8 mouse cellular contexts compared by ENCODE assay signal in the genomic region with DNA sequence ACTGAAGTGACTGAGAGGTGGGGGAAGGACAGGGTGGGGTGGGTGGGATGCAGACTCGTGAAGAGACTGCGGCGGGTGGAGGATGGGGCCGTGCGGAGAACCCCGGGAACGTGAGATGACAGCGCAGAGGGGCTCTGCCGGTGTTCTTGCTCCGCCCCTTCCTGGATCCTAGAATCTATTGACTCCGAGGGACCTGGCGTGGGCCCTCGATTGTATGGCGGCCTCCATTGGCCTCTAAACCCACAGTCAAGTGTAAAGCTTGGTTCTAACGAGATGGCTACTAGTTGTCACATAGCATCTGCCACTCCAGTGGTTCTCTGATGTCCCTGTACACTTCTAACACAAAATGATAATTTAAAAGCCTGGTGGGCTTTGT. TPM values are rescaled to one million over a fixed set of nuclear protein-coding genes. Genes with fewer than 3 reads are reported as not detected.
DNase-seq lines count a peak whose midpoint lies in the region; ATAC-seq and TF ChIP-seq lines count a peak whose summit lies in the region.

No protein-coding gene starts in this region.

- no peaks in the 10 kb centered on the region for H3K36me3 ChIP-seq in testis, adult 2 months (ENCODE audit: control insufficient read depth, insufficient read depth, low read length)
- peaks cover 9% of the 10 kb centered on the region; the same call in 1 of the 2 replicates for H3K36me3 ChIP-seq in forebrain, embryonic 11.5 days (ENCODE audit: control insufficient read depth, insufficient read depth, low read length)
- peaks cover 36% of the 10 kb centered on the region for H3K36me3 ChIP-seq in liver, embryonic 12.5 days
- 0 out of 2 replicates have a peak, but pooled peaks cover 4% of the 10 kb centered on the region for H3K36me3 ChIP-seq in stomach, embryonic 16.5 days (ENCODE audit: control insufficient read depth, insufficient read depth, low read length)

- no peak overlapping the region for H3K27ac ChIP-seq in testis, adult 2 months (ENCODE audit: control insufficient read depth, insufficient read depth, low read depth, low read length)
- peak overlapping the region; percentile 69 for H3K27ac ChIP-seq in forebrain, embryonic 11.5 days (ENCODE audit: low read depth, low read length)
- H3K27ac ChIP-seq in liver, embryonic 12.5 days, result peak overlapping the region; percentile 92
- H3K27ac ChIP-seq in stomach, embryonic 16.5 days (ENCODE audit: low read length), result peak overlapping the region; percentile 78

- no peaks in the 10 kb centered on the region; the same call in 1 of the 2 replicates for H3K4me1 ChIP-seq in testis, adult 2 months (ENCODE audit: control insufficient read depth, insufficient read depth, low read length)
- H3K4me1 ChIP-seq in forebrain, embryonic 11.5 days (replicated peaks; ENCODE audit: control insufficient read depth, insufficient read depth, low read length), result peaks cover 4% of the 10 kb centered on the region; the same call in 1 of the 2 replicates
- H3K4me1 ChIP-seq in liver, embryonic 12.5 days, result peaks cover 33% of the 10 kb centered on the region
- peaks cover 14% of the 10 kb centered on the region; the same call in 1 of the 2 replicates for H3K4me1 ChIP-seq in stomach, embryonic 16.5 days (ENCODE audit: control insufficient read depth, insufficient read depth, low read length)

- TF ChIP-seq CTCF in testis, adult 2 months (IDR thresholded peaks at IDR 0.05; ENCODE audit: control insufficient read depth, insufficient read depth, insufficient replicate concordance, low read depth, low read length), result no peak

- peak overlapping the region; percentile 60 for H3K9ac ChIP-seq in forebrain, embryonic 11.5 days (ENCODE audit: low read length)
- peak overlapping the region; percentile 82 for H3K9ac ChIP-seq in liver, embryonic 12.5 days
- peak overlapping the region; percentile 82 for H3K9ac ChIP-seq in stomach, embryonic 16.5 days (ENCODE audit: low read length)

- peak overlapping the region; percentile 53 for H3K4me2 ChIP-seq in forebrain, embryonic 11.5 days (ENCODE audit: low read depth, low read length, severe bottlenecking)
- H3K4me2 ChIP-seq in liver, embryonic 12.5 days, result peak overlapping the region; percentile 88
- H3K4me2 ChIP-seq in stomach, embryonic 16.5 days (ENCODE audit: low read depth, low read length), result peak overlapping the region; percentile 70

- H3K27me3 ChIP-seq in testis, adult 2 months (ENCODE audit: control insufficient read depth, insufficient read depth, low read length), result no peaks in the 10 kb centered on the region
- no peaks in the 10 kb centered on the region for H3K27me3 ChIP-seq in forebrain, embryonic 11.5 days (ENCODE audit: control insufficient read depth, insufficient read depth, low read length)
- no peaks in the 10 kb centered on the region for H3K27me3 ChIP-seq in liver, embryonic 12.5 days (replicated peaks)
- no peaks in the 10 kb centered on the region for H3K27me3 ChIP-seq in stomach, embryonic 16.5 days (ENCODE audit: control insufficient read depth, insufficient read depth, low read length)

- no peaks in the 10 kb centered on the region; the same call in 1 of the 2 replicates for H3K9me3 ChIP-seq in forebrain, embryonic 11.5 days (ENCODE audit: control insufficient read depth, low read length)
- peaks cover 8% of the 10 kb centered on the region for H3K9me3 ChIP-seq in liver, embryonic 12.5 days (replicated peaks)
- H3K9me3 ChIP-seq in stomach, embryonic 16.5 days (replicated peaks; ENCODE audit: control insufficient read depth, low read length), result no peaks in the 10 kb centered on the region

- TF ChIP-seq POLR2A in testis, adult 2 months (IDR thresholded peaks at IDR 0.05; ENCODE audit: control insufficient read depth, low read depth, low read length), result no peak; the same call in 1 of the 2 replicates

- WGBS in forebrain, embryonic 11.5 days, result 4% methylated on average over 15 of the region's 15 CpGs
- WGBS in liver, embryonic 12.5 days (ENCODE audit: insufficient replicate concordance), result under 1% methylated on average over 15 of the region's 15 CpGs
- under 1% methylated on average over 15 of the region's 15 CpGs for WGBS in stomach, embryonic 16.5 days

- no peak; the same call in 1 of the 2 replicates for ATAC-seq in forebrain, embryonic 11.5 days (replicated peaks; ENCODE audit: low FRiP score)
- no peak for ATAC-seq in liver, embryonic 12.5 days
- no peak; the same call in 1 of the 2 replicates for ATAC-seq in stomach, embryonic 16.5 days (ENCODE audit: insufficient read depth, low FRiP score)

- no peak for DNase-seq in testis, postnatal 14 days (ENCODE audit: low spot score)
- DNase-seq in forebrain, embryonic 11.5 days (ENCODE audit: low spot score), result no peak
- no peak for DNase-seq in urinary bladder, postnatal 10 days (ENCODE audit: low spot score)
- no peak for DNase-seq in embryo, embryonic 10 days (ENCODE audit: low spot score)
- no peak for DNase-seq in embryo, embryonic 9.5 days (ENCODE audit: extremely low spot score)

- H3K4me3 ChIP-seq in testis, adult 2 months (ENCODE audit: control insufficient read depth, low read depth, low read length), result peak overlapping the region; percentile 91
- H3K4me3 ChIP-seq in forebrain, embryonic 11.5 days (ENCODE audit: low read depth, low read length), result peak overlapping the region; percentile 70
- H3K4me3 ChIP-seq in liver, embryonic 12.5 days, result peak overlapping the region; percentile 80
- peak overlapping the region; percentile 81 for H3K4me3 ChIP-seq in stomach, embryonic 16.5 days (replicated peaks; ENCODE audit: low read length)

RNA-seq across cellular contexts. Expression of gene Rbx1, which starts 0.6 kb away (rescaled TPM):
- polyA plus RNA-seq in testis, adult 2 months (2012; rRNA removed), result 51.1 and 55.3 TPM in 2 replicates
- polyA plus RNA-seq in forebrain, embryonic 11.5 days (2014; fragmentation: Nextera tagmentation; extraction: Ambion mirVana), result 510 and 536 TPM in 2 replicates
- polyA plus RNA-seq in liver, embryonic 12.5 days (2016; fragmentation: Nextera tagmentation; extraction: Ambion mirVana), result 334 and 384 TPM in 2 replicates
- polyA plus RNA-seq in stomach, embryonic 16.5 days (2015; fragmentation: Nextera tagmentation; extraction: Ambion mirVana), result 417 and 432 TPM in 2 replicates

RNA-seq across cellular contexts. Expression of gene Dnajb7, which starts 58.6 kb away (rescaled TPM):
- polyA plus RNA-seq in testis, adult 2 months (2012; rRNA removed), result 62.7 and 75.2 TPM in 2 replicates
- polyA plus RNA-seq in forebrain, embryonic 11.5 days (2014; fragmentation: Nextera tagmentation; extraction: Ambion mirVana), result 1.5 and 3.4 TPM in 2 replicates
- 1.2 and 1.3 TPM in 2 replicates for polyA plus RNA-seq in liver, embryonic 12.5 days (2016; fragmentation: Nextera tagmentation; extraction: Ambion mirVana)
- 2.2 and 2.3 TPM in 2 replicates for polyA plus RNA-seq in stomach, embryonic 16.5 days (2015; fragmentation: Nextera tagmentation; extraction: Ambion mirVana)

Comparison
In these comparisons a context has a peak if more than half of its experiments do, and no peak if none do; other contexts are left out.
1. RNA of gene Dnajb7, which starts 58.6 kb away (polyA plus RNA-seq): 62.7 to 75.2 TPM in testis, adult 2 months; 1.5 to 3.4 TPM in forebrain, embryonic 11.5 days, 2.2 to 2.3 TPM in stomach, embryonic 16.5 days and 1.2 to 1.3 TPM in liver, embryonic 12.5 days; every median in the first group is over 10 times any median in the second.
2. Peak in every context shown above with its lines, with median percentiles within 50 percentile points of each other: H3K4me3 ChIP-seq, H3K4me2 ChIP-seq and H3K9ac ChIP-seq.